Mouse (Mus musculus) liver, embryonic 11.5 days (tissue): ENCODE measurements at regions not wholly inside any gene's neighbourhood (a gene's known extent, or its start where the extent isn't known, plus 50 kb on each side); places are given as distances from the start of the nearest gene placed in this dataset.
A peak's percentile ranks its signal among the peaks of the same experiment; 100 is the strongest.

ENCODE experiments used
- ATAC-seq: fragments of 200-750 bp; cut with Nextera tagmentation; replicated peaks from 2 replicates; pipeline ENCODE4 v1.8.0; 2017; ENCODE audit warnings: moderate number of reproducible peaks, mild to moderate bottlenecking, moderate TSS enrichment, moderate library complexity; ENCODE audit not compliant: low FRiP score
- DNase-seq: peaks from one replicate; pipeline ENCODE4 v3.0.0-alpha.2; 2017; ENCODE audit warnings: low spot score
- H3K27ac ChIP-seq: fragments of 300-500 bp; sonication (generic); 2 replicates; pipeline ENCODE4 v1.5.1; 2014; ENCODE audit warnings: mild to moderate bottlenecking, low read depth, low read length, control low read depth
- H3K27me3 ChIP-seq: fragments of 300-500 bp; sonication (generic); replicated peaks from 2 replicates; pipeline ENCODE4 v1.6.1; 2014; ENCODE audit warnings: low read length, mixed read lengths; ENCODE audit not compliant: control insufficient read depth, insufficient read depth
- H3K36me3 ChIP-seq: fragments of 300-500 bp; sonication (generic); 2 replicates; pipeline ENCODE4 v1.6.1; 2014; ENCODE audit warnings: mild to moderate bottlenecking, low read length, moderate library complexity, mixed read lengths; ENCODE audit not compliant: control insufficient read depth, insufficient read depth
- H3K4me1 ChIP-seq: fragments of 300-500 bp; sonication (generic); replicated peaks from 2 replicates; pipeline ENCODE4 v1.6.1; 2014; ENCODE audit warnings: low read length, mixed read lengths; ENCODE audit not compliant: control insufficient read depth, insufficient read depth
- H3K4me2 ChIP-seq: fragments of 300-500 bp; sonication (generic); 2 replicates; pipeline ENCODE4 v1.6.1; 2014; ENCODE audit warnings: mild to moderate bottlenecking, control low read depth, moderate library complexity
- H3K4me3 ChIP-seq: fragments of 300-500 bp; sonication (generic); 2 replicates; pipeline ENCODE4 v1.5.1; 2014; ENCODE audit warnings: low read depth, low read length, control low read depth
- H3K9ac ChIP-seq: fragments of 300-500 bp; sonication (generic); 2 replicates; pipeline ENCODE4 v1.6.1; 2014; ENCODE audit warnings: low read depth, low read length, control low read depth
- H3K9me3 ChIP-seq: fragments of 300-500 bp; sonication (generic); 2 replicates; pipeline ENCODE4 v1.6.1; 2016; ENCODE audit warnings: low read length, inconsistent platforms, mixed read lengths; ENCODE audit not compliant: control insufficient read depth
- WGBS: fragments of 180-500 bp; shearing (Covaris S2); extraction: QIAGEN DNeasy Blood & Tissue Kit; methylation state at CpG from one replicate; pipeline ENCODE4 v1.1.7; 2014; 5-methylcytosine and 5-hydroxymethylcytosine counted together

DNA sequence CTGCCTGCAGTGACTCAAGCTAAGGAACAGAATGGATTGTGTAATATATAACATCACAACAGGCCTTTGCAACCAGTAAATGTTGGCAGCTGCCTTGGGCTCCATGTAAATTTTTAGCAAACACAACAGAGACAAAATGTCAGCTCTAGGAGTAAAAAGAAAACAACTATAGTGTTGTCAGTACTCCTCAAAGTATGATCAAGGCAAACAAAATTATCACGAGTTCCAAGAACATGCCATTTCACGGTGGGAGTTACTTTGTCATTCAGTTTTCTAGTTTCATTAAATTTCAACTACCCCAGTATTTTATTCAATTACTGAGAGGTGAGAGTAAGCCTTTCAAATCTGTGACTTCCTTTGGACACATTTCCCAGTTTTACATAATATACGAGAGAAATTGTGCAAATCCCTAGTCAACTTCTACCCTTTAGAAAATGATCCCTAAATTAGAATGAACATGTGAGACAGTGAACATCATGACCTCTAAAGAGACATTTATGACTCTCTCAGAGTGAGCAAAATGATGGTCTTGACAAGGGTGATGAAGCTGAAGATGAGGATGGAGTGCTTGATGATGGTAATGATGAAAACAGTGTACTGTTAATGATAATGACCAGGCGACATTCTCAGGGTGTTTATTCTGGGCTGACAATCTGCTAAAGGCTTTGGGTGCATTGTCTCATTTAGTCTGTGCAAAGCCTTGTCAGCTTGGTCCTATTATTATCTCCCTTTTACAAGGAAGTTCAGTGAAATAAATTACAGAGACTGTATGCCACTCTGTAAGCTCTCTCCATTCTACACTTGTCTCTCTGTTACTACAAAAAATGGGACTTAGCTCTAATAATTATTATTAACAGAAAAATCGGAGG is 209.7 kb upstream of the Etaa1 start:
- Histone ChIP-seq H3K27me3 (no peaks in the 10 kb centered on the region), H3K27ac (no peak overlapping the region), H3K4me2 (no peak overlapping the region), H3K9ac (no peak overlapping the region), H3K4me3 (no peak overlapping the region), H3K4me1 (no peaks in the 10 kb centered on the region), H3K36me3 (no peaks in the 10 kb centered on the region), H3K9me3 (no peaks in the 10 kb centered on the region)
- ATAC-seq, result no peak
- 80% methylated on average over 5 of the region's 5 CpGs for WGBS
- no peak for DNase-seq

DNA sequence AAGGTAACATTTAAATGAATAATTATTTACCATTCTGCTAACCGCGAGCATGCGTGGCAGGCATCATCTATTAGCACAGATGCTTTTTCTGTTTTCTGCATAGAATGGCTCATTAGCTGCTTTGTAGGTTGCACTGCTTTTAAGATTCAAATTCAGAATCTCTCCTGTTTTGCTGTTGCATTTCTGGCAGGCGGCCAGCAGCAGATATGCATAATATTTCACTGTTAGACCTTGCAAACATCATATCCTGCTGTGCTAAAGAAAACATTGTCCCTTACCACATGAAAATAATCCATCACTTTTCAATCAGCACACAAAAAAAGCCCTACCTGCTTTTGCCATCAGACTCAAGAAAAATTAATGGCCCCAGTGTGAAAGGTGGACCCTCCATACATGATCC is 202.8 kb upstream of the Etaa1 start:
- Histone ChIP-seq H3K36me3 (no peaks in the 10 kb centered on the region), H3K27ac (no peak overlapping the region), H3K4me2 (no peak overlapping the region), H3K9ac (no peak overlapping the region), H3K9me3 (no peaks in the 10 kb centered on the region), H3K4me1 (no peaks in the 10 kb centered on the region; the same call in 1 of the 2 replicates), H3K27me3 (no peaks in the 10 kb centered on the region), H3K4me3 (no peak overlapping the region)
- WGBS, result 89% methylated on average over 4 of the region's 4 CpGs
- DNase-seq (no peak), ATAC-seq (no peak)

DNA sequence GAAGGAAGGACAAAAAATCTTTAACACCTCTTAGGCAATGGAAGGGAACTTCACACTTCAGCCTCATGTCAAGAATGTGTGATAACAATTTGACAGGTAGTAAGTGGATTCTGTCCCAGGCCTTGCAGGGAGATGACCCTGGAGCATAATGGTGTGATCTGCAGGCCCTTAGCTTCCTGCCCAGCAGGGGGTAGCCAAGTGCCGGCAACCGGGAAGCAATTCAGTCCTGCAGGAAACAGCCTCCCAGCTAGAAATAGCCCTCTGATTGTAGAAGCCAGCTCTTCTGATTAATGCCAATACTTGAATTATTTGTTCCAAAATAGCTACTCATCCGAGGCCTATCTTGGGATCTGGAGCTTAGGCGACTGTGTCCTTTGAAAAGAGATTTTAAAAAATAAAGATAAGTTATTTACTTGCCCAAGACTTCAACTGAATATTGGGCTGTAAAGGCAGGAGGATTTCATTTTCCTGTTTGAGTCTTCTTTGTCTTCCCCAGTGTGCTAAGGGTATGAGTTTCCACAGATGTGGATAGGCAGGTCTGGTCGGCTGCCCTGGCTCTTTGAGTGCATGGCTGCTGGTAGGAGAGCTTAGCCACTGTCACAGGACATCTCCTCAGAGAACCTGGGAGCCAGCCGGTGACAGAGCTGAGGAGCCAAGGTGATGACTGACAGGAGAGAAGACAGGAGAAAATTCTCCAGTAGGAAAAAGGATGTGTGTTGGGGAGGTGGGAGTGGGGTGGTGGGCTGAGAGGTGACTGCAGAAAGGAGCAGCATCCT is 198.3 kb upstream of the Etaa1 start:
- no peaks in the 10 kb centered on the region for H3K27me3 ChIP-seq
- no peaks in the 10 kb centered on the region for H3K36me3 ChIP-seq
- 0 out of 2 replicates have a peak, but pooled peaks have one; percentile 53 for ATAC-seq
- peak; percentile 35 for DNase-seq
- no peak overlapping the region for H3K4me2 ChIP-seq
- H3K9me3 ChIP-seq, result no peaks in the 10 kb centered on the region
- no peak overlapping the region for H3K27ac ChIP-seq
- H3K4me3 ChIP-seq, result no peak overlapping the region
- no peak overlapping the region for H3K9ac ChIP-seq
- no peaks in the 10 kb centered on the region; the same call in 1 of the 2 replicates for H3K4me1 ChIP-seq
- 17% methylated on average over 6 of the region's 6 CpGs for WGBS

DNA sequence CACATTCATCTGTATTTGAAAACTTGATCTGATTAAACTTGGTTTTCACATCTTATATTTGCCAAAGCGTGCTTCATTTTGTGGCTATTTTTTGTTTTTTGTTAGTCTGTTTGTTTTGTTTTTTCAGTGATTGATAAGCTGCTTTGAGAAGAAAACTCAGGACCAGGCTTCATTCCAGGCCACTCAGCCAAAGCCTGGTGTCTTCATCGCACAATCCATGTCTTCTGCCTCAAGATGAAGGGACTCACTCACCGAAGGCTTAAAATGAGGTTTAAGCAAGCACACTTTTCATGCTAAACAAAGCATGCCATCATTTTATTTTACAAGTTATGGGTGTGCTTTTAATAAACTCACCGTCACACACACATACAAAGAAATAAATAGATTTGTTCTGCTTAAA is 197.7 kb upstream of the Etaa1 start:
- no peaks in the 10 kb centered on the region for H3K9me3 ChIP-seq
- no peaks in the 10 kb centered on the region for H3K27me3 ChIP-seq
- ATAC-seq (no peak), DNase-seq (no peak)
- H3K27ac ChIP-seq, result no peak overlapping the region
- H3K36me3 ChIP-seq, result no peaks in the 10 kb centered on the region
- H3K4me3 ChIP-seq, result no peak overlapping the region
- H3K9ac ChIP-seq, result no peak overlapping the region
- H3K4me2 ChIP-seq, result no peak overlapping the region
- no peaks in the 10 kb centered on the region; the same call in 1 of the 2 replicates for H3K4me1 ChIP-seq
- WGBS, result 65% methylated on average over 4 of the region's 4 CpGs

DNA sequence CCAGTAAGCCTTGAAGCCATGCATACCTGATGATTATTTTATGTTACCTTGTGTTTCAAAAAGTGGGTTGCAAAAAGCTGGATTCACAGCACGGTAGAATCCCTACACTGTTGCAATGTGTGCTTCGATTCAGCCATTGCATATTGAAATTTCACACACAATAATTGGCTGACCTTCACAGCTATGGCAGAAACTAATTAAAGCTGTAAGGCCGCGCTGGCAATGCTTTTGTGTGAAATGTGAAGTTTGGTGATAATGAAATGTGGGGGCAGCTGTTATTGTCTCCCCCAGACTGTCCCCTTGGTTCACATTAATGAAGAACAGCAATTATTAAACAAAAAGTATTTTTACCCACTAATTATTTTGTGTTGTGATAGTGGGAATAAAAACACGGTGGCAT is 173.8 kb upstream of the Etaa1 start:
- DNase-seq (no peak), ATAC-seq (no peak)
- H3K27me3 ChIP-seq, result no peaks in the 10 kb centered on the region
- no peak overlapping the region for H3K9ac ChIP-seq
- H3K36me3 ChIP-seq, result no peaks in the 10 kb centered on the region
- 86% methylated on average over 5 of the region's 5 CpGs for WGBS
- H3K4me2 ChIP-seq, result no peak overlapping the region
- no peaks in the 10 kb centered on the region for H3K4me1 ChIP-seq
- H3K27ac ChIP-seq, result no peak overlapping the region
- H3K9me3 ChIP-seq, result no peaks in the 10 kb centered on the region
- no peak overlapping the region for H3K4me3 ChIP-seq

DNA sequence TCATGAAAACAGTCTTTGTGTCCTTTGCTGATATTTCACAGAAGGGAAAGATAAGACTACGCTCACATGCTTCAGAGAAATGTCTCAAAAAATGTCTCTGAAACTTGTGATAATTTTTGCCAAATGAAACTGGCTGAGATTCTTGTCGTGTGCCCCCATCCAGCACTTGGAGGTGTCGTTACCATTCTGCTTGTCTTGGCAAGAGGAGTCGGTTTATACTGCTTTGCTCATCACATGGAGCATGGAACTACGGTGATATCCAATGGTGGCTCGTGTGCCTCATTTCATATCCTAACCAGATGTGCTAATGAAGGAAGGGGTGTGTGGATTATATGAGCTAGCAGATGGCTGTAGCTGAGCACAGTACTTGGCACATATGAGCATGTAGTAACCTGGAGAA is 169.4 kb upstream of the Etaa1 start:
- Histone ChIP-seq H3K27ac (no peak overlapping the region), H3K27me3 (no peaks in the 10 kb centered on the region), H3K9me3 (no peaks in the 10 kb centered on the region), H3K4me2 (no peak overlapping the region), H3K4me1 (no peaks in the 10 kb centered on the region), H3K36me3 (no peaks in the 10 kb centered on the region), H3K4me3 (no peak overlapping the region), H3K9ac (no peak overlapping the region)
- WGBS, result 76% methylated on average over 6 of the region's 6 CpGs
- DNase-seq (no peak), ATAC-seq (no peak)

DNA sequence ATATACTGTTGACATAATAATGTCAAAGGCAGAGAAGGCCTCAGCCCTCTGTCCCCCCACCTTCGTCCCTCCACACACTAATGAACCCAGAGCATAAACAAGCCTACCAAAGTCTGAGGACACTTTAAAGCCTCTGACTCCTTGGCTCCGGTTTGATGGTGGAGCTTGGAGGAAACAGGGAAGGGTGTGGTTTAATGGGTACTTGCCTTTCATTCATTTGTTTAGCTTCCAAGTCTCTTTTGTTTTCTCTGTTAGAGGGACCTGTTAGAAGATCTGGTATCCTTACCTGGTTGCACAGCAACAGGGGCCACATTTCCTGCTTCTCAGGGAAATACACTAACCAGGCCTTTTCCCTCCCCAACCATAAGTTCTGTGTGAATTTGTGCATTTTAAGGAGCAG is 168.9 kb upstream of the Etaa1 start:
- no peak for DNase-seq
- H3K9me3 ChIP-seq, result no peaks in the 10 kb centered on the region
- no peaks in the 10 kb centered on the region for H3K36me3 ChIP-seq
- no peak overlapping the region for H3K4me2 ChIP-seq
- no peaks in the 10 kb centered on the region for H3K27me3 ChIP-seq
- no peak for ATAC-seq
- no peak overlapping the region for H3K4me3 ChIP-seq
- H3K9ac ChIP-seq, result no peak overlapping the region
- no peaks in the 10 kb centered on the region for H3K4me1 ChIP-seq
- WGBS, result 59% methylated on average over 2 of the region's 2 CpGs
- H3K27ac ChIP-seq, result no peak overlapping the region

DNA sequence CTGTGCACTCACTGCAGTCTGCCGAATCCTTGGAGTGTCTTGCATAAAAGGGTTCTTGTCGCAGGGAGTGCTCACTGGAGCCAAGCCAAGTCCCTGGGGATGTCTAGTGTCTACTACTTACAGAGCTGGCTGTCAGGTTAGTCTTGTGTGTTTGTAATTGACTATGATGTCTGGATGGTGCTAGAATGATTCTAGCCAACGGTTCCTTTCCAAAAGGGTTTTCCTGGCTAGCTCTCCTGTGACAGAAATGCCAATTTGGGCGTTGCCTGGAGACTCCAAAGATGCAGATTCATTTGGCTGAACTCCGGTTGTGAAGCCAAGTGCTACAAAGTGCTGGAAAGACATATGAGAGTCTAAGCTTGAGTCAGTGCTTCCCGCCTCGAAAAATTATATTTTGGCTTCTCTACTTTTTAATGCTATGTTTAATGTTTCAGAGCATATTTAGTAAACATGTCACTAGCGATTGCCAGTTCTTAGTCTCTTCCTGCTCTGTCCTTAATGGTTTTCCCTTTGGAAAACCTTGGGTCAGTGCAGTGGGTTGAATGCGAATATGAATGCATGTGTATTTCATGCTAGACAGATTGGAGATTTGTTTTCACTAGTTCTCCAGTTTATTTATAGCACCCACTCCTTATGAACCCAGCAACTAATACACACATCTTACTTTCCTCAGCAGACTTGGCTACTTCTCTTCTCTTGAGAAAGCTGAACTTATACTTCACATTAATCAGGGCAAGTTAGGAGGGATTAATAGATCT is 162.2 kb upstream of the Etaa1 start:
- ATAC-seq, result no peak
- 77% methylated on average over 9 of the region's 9 CpGs for WGBS
- no peaks in the 10 kb centered on the region for H3K36me3 ChIP-seq

More for the DNA sequence above, 162.2 kb upstream of the Etaa1 start:
- DNase-seq, result no peak
- no peaks in the 10 kb centered on the region for H3K4me1 ChIP-seq
- H3K27ac ChIP-seq, result no peak overlapping the region
- no peak overlapping the region for H3K4me2 ChIP-seq
- H3K27me3 ChIP-seq, result no peaks in the 10 kb centered on the region
- no peak overlapping the region for H3K4me3 ChIP-seq
- no peaks in the 10 kb centered on the region for H3K9me3 ChIP-seq
- H3K9ac ChIP-seq, result no peak overlapping the region
